Mouse (Mus musculus) frontal cortex, postnatal 36 days (tissue): Measurements from ENCODE around the gene Mtmr1.
"Not testable (repeated sequence)": the region's sequence is repeated elsewhere in the genome, so short reads cannot be mapped to it uniquely, and the experiment has no call there.

ENCODE experiments used
- DNase-seq, 2 experiments: peaks; one replicate each; pipeline ENCODE4 v3.0.0; 2022; ENCODE audit warnings: low spot score in 2 of 2

Gene Mtmr1

GRCm38 (mm10) chrX:71364554-71364991, at the start of gene Mtmr1:
Gene Mtmr1, plus strand, starts transcription at chrX:71364760.
- DNase-seq = peak; percentile 64 to 72

- DNase-seq = no peak
Observed at GRCm38 (mm10) chrX:71352033-71352432, 12.5 kb upstream of the Mtmr1 start.

DNA sequence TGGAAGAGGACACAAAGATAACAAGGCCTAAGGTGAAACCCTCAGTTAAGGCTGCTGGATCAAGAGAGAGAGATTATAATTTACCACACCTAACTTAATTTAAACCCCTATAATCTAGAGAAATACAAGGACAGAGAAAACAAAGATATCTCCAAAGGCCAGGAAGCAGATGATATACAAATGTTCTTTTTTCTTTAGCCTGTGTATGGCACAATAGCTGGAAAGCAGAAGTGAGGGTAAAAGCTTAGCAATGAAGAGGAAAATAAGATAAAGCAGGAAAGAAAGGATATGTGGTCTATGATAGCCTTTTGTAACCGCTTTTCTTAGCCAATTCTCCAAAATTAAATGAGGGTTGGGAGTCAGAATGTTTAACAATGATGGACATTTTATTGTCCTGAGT, 9.2 kb upstream of the Mtmr1 start:
- DNase-seq = no peak

DNA sequence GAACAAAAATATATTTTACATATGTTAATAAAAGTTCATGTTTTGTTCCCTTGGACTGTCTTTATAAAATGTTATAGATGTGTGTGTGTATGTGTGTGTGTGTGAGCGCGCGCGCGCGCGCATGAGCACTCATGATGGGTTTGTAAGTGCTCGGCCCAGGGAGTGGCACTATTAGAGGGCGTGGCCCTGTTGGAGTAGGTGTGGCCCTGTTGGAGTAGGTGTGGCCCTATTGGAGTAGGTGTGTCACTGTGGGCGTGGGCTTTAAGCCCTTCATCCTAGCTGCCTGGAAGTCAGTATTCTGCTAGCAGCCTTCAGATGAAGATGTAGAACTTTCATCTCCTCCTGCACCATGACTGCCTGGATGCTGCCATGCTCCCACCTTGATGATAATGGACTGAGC, 2.8 kb upstream of the Mtmr1 start:
- not testable (repeated sequence) for DNase-seq

GRCm38 (mm10) chrX:71364062-71364461, 498 bp upstream of the Mtmr1 start:
- peak; percentile 30 to 34 for DNase-seq

GRCm38 (mm10) chrX:71365011-71365410, 451 bp downstream of the Mtmr1 start:
- DNase-seq = peak; percentile 11

- DNase-seq = peak in 1 of 2 experiments; percentile 4
Observed at GRCm38 (mm10) chrX:71365510-71365909, 950 bp downstream of the Mtmr1 start.

GRCm38 (mm10) chrX:71366973-71367372, 2.4 kb downstream of the Mtmr1 start:
- no peak for DNase-seq

GRCm38 (mm10) chrX:71376781-71377180, 12.2 kb downstream of the Mtmr1 start:
- no peak for DNase-seq

GRCm38 (mm10) chrX:71378435-71378834, 13.9 kb downstream of the Mtmr1 start:
- DNase-seq = no peak

- peak in 1 of 2 experiments; percentile 45 for DNase-seq
Observed at GRCm38 (mm10) chrX:71381571-71381970, 17.0 kb downstream of the Mtmr1 start.

DNA sequence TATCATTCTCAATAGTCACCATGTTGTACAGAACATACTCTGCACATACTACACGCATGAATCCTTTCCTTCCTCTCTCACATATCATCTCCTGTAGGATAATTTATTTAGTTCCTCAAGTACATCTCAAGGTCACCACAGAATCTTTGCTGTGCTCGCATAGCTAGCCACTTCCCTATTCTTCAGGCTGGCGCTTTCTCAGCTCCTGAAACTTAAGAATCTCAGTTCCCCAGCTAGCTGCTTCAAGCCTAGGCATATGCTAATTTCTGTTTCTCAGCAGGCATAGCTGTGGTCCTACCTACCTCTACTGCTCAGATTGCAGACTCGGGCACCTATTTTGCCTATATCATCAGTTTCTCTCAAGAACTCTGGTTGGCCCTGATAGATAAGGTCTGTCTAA, 31.8 kb downstream of the Mtmr1 start:
- no peak for DNase-seq

GRCm38 (mm10) chrX:71406290-71406689, 41.7 kb downstream of the Mtmr1 start:
- DNase-seq = no peak

DNA sequence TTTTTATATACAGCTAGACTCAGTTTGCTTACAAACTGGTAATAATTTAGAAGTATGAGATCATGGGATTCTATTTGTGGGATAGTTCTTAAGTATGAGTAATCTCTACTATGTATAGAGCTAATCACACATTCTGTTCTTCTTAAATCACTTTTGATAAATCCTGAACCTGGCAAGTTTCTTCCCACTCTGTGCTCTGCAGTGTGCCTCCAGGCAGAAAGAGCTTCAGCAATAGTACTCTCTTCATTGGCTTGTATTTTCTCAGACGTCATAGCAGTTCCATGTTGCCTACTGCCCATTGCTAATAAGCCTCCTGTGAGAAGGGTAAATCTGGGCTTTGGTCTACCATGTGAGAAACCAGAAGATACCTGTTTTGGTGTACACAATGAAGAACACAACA, 43.8 kb downstream of the Mtmr1 start:
- no peak for DNase-seq

DNA sequence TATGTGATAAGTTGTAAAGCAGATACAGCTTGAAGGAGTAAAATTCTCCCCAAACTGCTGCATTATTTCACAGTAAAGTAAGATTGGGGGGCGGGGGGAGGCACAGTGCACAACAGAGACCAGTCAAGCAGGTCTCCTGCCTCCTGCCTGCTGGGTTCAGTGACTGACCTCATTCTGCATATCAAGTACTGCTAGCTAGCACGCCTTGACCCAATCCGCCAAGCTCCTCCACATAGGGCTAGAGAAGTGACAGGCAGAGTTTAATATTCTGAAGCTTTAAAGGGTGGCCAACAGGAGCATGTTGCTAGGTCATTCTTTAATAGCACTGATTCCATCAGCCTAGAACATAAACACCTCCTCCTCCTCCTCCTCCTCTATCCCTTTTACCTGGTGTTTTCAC, 48.2 kb downstream of the Mtmr1 start:
- DNase-seq = no peak

DNA sequence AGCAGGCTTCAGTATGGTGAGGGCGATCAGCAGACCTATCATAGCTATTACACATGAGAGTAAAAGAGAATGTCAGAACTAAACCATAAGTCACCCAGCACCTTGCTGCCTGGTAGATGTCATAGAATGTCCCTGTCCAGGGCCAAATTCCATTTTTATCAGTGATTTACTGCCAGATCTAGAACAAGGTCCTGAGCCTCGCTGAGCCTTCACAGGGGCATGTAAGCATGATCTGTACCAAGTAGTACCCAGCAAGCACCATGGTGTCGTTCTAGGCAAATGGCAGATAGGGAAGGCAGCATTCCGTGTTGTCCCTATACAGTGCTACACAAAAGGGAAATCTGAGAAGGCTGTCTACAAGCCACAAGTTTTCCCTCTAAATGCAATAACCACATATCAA, 49.1 kb downstream of the Mtmr1 start:
- no peak for DNase-seq

GRCm38 (mm10) chrX:71424852-71425251, 60.3 kb downstream of the Mtmr1 start:
- no peak for DNase-seq

GRCm38 (mm10) chrX:71425746-71426519, 61.4 kb downstream of the Mtmr1 start:
- peak; percentile 80 to 81 for DNase-seq

- no peak for DNase-seq
Observed at GRCm38 (mm10) chrX:71427491-71427890, 62.9 kb downstream of the Mtmr1 start.

GRCm38 (mm10) chrX:71430900-71431299, 66.3 kb downstream of the Mtmr1 start:
- no peak for DNase-seq

- no peak for DNase-seq
Observed at GRCm38 (mm10) chrX:71434448-71434847, 69.9 kb downstream of the Mtmr1 start.

GRCm38 (mm10) chrX:71434860-71435259, 70.3 kb downstream of the Mtmr1 start:
- DNase-seq = no peak

DNA sequence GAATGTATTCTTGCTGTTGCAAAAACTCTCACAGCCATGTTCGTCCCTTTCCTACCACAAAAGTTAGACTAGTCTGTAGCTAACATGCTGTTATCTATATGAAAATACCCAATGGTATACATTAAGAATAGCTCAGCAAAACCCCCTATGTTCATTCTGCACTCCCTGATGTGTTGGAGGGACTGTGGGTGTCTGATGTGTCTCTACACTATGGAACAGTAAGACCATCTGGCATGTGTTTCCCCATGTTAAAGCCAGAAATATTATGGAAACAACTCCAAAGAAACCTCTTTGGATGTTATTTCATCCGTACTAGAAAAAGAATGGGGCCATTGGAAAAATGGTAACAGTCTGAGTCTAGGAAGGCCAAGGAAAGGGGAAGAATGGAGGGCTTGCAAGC, 71.0 kb downstream of the Mtmr1 start:
- peak in 1 of 2 experiments; percentile 24 for DNase-seq

GRCm38 (mm10) chrX:71439473-71439872, 74.9 kb downstream of the Mtmr1 start:
- DNase-seq = no peak
